Mouse (Mus musculus) brain, embryonic 14.5 days (tissue): ENCODE data around the gene Alg14.

ENCODE experiments used
- CTCF ChIP-seq: fragments of 200-500 bp; IDR thresholded peaks from 2 replicates; pipeline ENCODE4 v1.5.1; 2012; ENCODE audit warnings: inconsistent platforms, mild to moderate bottlenecking, moderate library complexity, borderline replicate concordance; ENCODE audit not compliant: insufficient read depth, insufficient read length; ENCODE audit errors: extremely low read depth
- POLR2A ChIP-seq: fragments of 200-500 bp; IDR thresholded peaks from 2 replicates; pipeline ENCODE4 v1.6.1; 2012; ENCODE audit warnings: mild to moderate bottlenecking, inconsistent platforms, borderline replicate concordance; ENCODE audit not compliant: poor library complexity, insufficient read depth, insufficient read length, severe bottlenecking; ENCODE audit errors: extremely low read depth

DNA sequence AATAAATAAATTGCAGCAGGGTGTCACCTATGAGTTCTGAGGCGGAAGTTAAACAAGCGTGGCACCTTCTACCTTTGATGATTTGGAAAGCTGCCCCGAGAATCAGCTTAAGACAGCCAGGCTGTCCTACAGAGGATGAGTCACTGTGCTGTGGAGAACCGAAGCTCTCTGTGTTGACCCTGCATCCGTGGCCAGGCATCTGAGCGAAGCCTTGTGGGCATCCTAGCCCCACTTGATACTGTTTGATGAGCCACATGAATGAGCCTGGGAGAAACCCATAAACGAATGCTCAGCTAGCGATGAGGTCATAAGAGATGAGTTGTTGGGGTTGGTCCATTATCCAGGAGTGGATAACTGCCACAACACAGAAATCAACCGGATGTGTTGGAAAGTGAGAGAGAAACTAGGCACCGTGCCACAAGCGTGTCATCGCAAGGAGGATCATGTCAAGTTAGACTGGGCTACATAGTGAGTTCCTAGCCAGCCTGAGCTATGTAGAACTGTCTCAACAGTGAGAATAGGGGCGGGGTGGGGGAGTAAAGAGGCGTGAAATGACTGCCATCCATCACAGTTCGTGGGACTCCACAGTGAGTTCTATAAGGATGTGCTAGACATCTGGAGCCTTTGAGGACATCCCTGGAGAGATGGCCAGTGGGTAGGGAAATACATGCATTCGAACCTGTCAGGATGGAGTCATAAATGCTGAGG lies 104.2 kb downstream of the Alg14 start:
- TF ChIP-seq CTCF: no peak
- no peak for TF ChIP-seq POLR2A
